Mouse (Mus musculus) hindbrain, postnatal 0 days (tissue): Measurements from ENCODE around the gene Commd6. TPM values are rescaled to one million over a fixed set of nuclear protein-coding genes. Genes with fewer than 3 reads are reported as not detected.
A peak's percentile ranks its signal among the peaks of the same experiment; 100 is the strongest.

ENCODE experiments used
- ATAC-seq: fragments of 200-750 bp; cut with Nextera tagmentation; 2 replicates; pipeline ENCODE4 v1.8.0; 2017; ENCODE audit warnings: mild to moderate bottlenecking, moderate TSS enrichment, moderate library complexity
- DNase-seq: peaks from one replicate; pipeline ENCODE4 v3.0.0-alpha.2; 2015; ENCODE audit warnings: low spot score
- H3K27ac ChIP-seq: fragments of 300-500 bp; sonication (generic); 2 replicates; pipeline ENCODE4 v1.5.1; 2014; ENCODE audit warnings: mild to moderate bottlenecking
- H3K27me3 ChIP-seq: fragments of 300-500 bp; sonication (generic); 2 replicates; pipeline ENCODE4 v1.6.1; 2014; ENCODE audit warnings: low read length, mixed read lengths; ENCODE audit not compliant: insufficient read depth
- H3K36me3 ChIP-seq: fragments of 300-500 bp; sonication (generic); 2 replicates; pipeline ENCODE4 v1.6.1; 2014; ENCODE audit warnings: low read length, mixed read lengths; ENCODE audit not compliant: insufficient read depth
- H3K4me1 ChIP-seq: fragments of 300-500 bp; sonication (generic); 2 replicates; pipeline ENCODE4 v1.6.1; 2014; ENCODE audit warnings: antibody characterized with exemption, low read length, mixed read lengths; ENCODE audit not compliant: insufficient read depth
- H3K4me2 ChIP-seq: fragments of 300-500 bp; sonication (generic); 2 replicates; pipeline ENCODE4 v1.6.1; 2014; ENCODE audit warnings: low read depth, mild to moderate bottlenecking, low read length, moderate library complexity, mixed read lengths
- H3K4me3 ChIP-seq: fragments of 300-500 bp; sonication (generic); 2 replicates; pipeline ENCODE4 v1.5.1; 2014; ENCODE audit warnings: low read length
- H3K9ac ChIP-seq: fragments of 300-500 bp; sonication (generic); replicated peaks from 2 replicates; pipeline ENCODE4 v1.6.1; 2014; ENCODE audit warnings: mild to moderate bottlenecking, low read length, moderate library complexity, mixed read lengths
- H3K9me3 ChIP-seq: fragments of 300-500 bp; sonication (generic); 2 replicates; pipeline ENCODE4 v1.6.1; 2016; ENCODE audit warnings: low read length, mixed read lengths
- CTCF ChIP-seq: IDR thresholded peaks from 2 replicates; pipeline ENCODE4 v1.5.1; 2016; ENCODE audit warnings: antibody characterized with exemption, control low read depth, low read depth
- WGBS: fragments of 180-500 bp; shearing (Covaris S2); extraction: QIAGEN DNeasy Blood & Tissue Kit; methylation state at CpG from one replicate; pipeline ENCODE4 v1.1.7; 2014; 5-methylcytosine and 5-hydroxymethylcytosine counted together
- polyA plus RNA-seq: library from polyadenylated mRNA; unstranded; fragments of >200 nt; fragmentation: Nextera tagmentation; extraction: Ambion mirVana; gene quantifications from 2 replicates; pipeline ENCODE4 v1.2.1, GENCODE M21; 2015
- total RNA-seq: library from RNA; depleted of rRNA; stranded (reverse); fragments of >200 nt; gene quantifications from 2 replicates; pipeline ENCODE4 v1.2.3, GENCODE M21; 2014

The Commd6 gene
- total and polyA plus RNA-seq, 2 experiments from 2014 or later = 27.7 to 88.5 TPM

- no peaks in the 10 kb centered on the region for H3K36me3 ChIP-seq
- H3K4me3 ChIP-seq = no peak overlapping the region
- H3K9ac ChIP-seq = no peak overlapping the region
- DNase-seq (no peak), ATAC-seq (no peak)
- H3K9me3 ChIP-seq = no peaks in the 10 kb centered on the region
- H3K4me1 ChIP-seq = peaks cover 3% of the 10 kb centered on the region; the same call in 1 of the 2 replicates
- H3K4me2 ChIP-seq = no peak overlapping the region
- 86% methylated on average over 4 of the region's 4 CpGs for WGBS
- no peak for TF ChIP-seq CTCF
- H3K27ac ChIP-seq = no peak overlapping the region
- H3K27me3 ChIP-seq = no peaks in the 10 kb centered on the region
These were observed 10.1 kb upstream of the Commd6 start for GRCm38 (mm10) chr14:101650551-101650950.

- no peaks in the 10 kb centered on the region for H3K27me3 ChIP-seq
- no peak for ATAC-seq
- H3K4me3 ChIP-seq = no peak overlapping the region
- no peaks in the 10 kb centered on the region for H3K4me1 ChIP-seq
- WGBS = 88% methylated on average over 1 of the region's 1 CpGs
- H3K9ac ChIP-seq = no peak overlapping the region
- DNase-seq = no peak
- H3K36me3 ChIP-seq = no peaks in the 10 kb centered on the region
- H3K27ac ChIP-seq = no peak overlapping the region
- H3K4me2 ChIP-seq = no peak overlapping the region
- H3K9me3 ChIP-seq = no peaks in the 10 kb centered on the region
- no peak for TF ChIP-seq CTCF
These were observed 4.5 kb upstream of the Commd6 start for GRCm38 (mm10) chr14:101644948-101645347.

- WGBS = 89% methylated on average over 6 of the region's 6 CpGs
- no peak overlapping the region for H3K27ac ChIP-seq
- no peak overlapping the region for H3K9ac ChIP-seq
- no peak for ATAC-seq
- no peak for DNase-seq
- no peak overlapping the region for H3K4me3 ChIP-seq
- H3K4me1 ChIP-seq = peaks cover 8% of the 10 kb centered on the region; the same call in 1 of the 2 replicates
- H3K4me2 ChIP-seq = no peak overlapping the region
- peaks cover 10% of the 10 kb centered on the region; the same call in 1 of the 2 replicates for H3K36me3 ChIP-seq
- no peak for TF ChIP-seq CTCF
- no peaks in the 10 kb centered on the region for H3K27me3 ChIP-seq
- no peaks in the 10 kb centered on the region for H3K9me3 ChIP-seq
These were observed 3.1 kb downstream of the Commd6 start for GRCm38 (mm10) chr14:101637381-101637780.

GRCm38 (mm10) chr14:101635765-101636164 is 4.7 kb downstream of the Commd6 start:
- peaks cover 13% of the 10 kb centered on the region; the same call in 1 of the 2 replicates for H3K36me3 ChIP-seq
- H3K4me2 ChIP-seq = no peak overlapping the region
- ATAC-seq (no peak), DNase-seq (no peak)
- WGBS = 97% methylated on average over 1 of the region's 1 CpGs
- no peak overlapping the region for H3K9ac ChIP-seq
- no peak overlapping the region for H3K27ac ChIP-seq
- no peaks in the 10 kb centered on the region for H3K9me3 ChIP-seq
- TF ChIP-seq CTCF = peak; percentile 40
- no peaks in the 10 kb centered on the region for H3K27me3 ChIP-seq
- peaks cover 8% of the 10 kb centered on the region; the same call in 1 of the 2 replicates for H3K4me1 ChIP-seq
- H3K4me3 ChIP-seq = no peak overlapping the region

GRCm38 (mm10) chr14:101630548-101630947 is 9.9 kb downstream of the Commd6 start:
- Histone ChIP-seq H3K9ac (no peak overlapping the region), H3K4me1 (no peaks in the 10 kb centered on the region), H3K9me3 (no peaks in the 10 kb centered on the region), H3K4me3 (no peak overlapping the region), H3K4me2 (no peak overlapping the region), H3K27me3 (no peaks in the 10 kb centered on the region), H3K27ac (no peak overlapping the region), H3K36me3 (peaks cover 13% of the 10 kb centered on the region; the same call in 1 of the 2 replicates)
- TF ChIP-seq CTCF = no peak
- WGBS = 89% methylated on average over 2 of the region's 2 CpGs
- ATAC-seq (no peak), DNase-seq (no peak)

- Histone ChIP-seq H3K9ac (no peak overlapping the region), H3K27ac (no peak overlapping the region), H3K4me1 (no peaks in the 10 kb centered on the region), H3K27me3 (no peaks in the 10 kb centered on the region), H3K4me2 (no peak overlapping the region), H3K4me3 (no peak overlapping the region), H3K9me3 (no peaks in the 10 kb centered on the region), H3K36me3 (no peaks in the 10 kb centered on the region)
- no peak for DNase-seq
- 93% methylated on average over 5 of the region's 5 CpGs for WGBS
- no peak for ATAC-seq
- TF ChIP-seq CTCF = no peak
These were observed 22.8 kb downstream of the Commd6 start for GRCm38 (mm10) chr14:101617680-101618079.

GRCm38 (mm10) chr14:101616178-101616577 is 24.3 kb downstream of the Commd6 start:
- H3K27ac ChIP-seq = no peak overlapping the region
- H3K4me2 ChIP-seq = no peak overlapping the region
- no peaks in the 10 kb centered on the region for H3K27me3 ChIP-seq
- H3K36me3 ChIP-seq = no peaks in the 10 kb centered on the region
- H3K9ac ChIP-seq = no peak overlapping the region
- H3K4me3 ChIP-seq = no peak overlapping the region
- no peaks in the 10 kb centered on the region for H3K9me3 ChIP-seq
- ATAC-seq (no peak), DNase-seq (no peak)
- WGBS = 76% methylated on average over 9 of the region's 9 CpGs
- H3K4me1 ChIP-seq = no peaks in the 10 kb centered on the region
- no peak for TF ChIP-seq CTCF
